Mouse (Mus musculus): Measurements from ENCODE around the gene Shprh.
"Not testable (repeated sequence)": the region's sequence is repeated elsewhere in the genome, so short reads cannot be mapped to it uniquely, and the experiment has no call there.

Gene Shprh

DNA sequence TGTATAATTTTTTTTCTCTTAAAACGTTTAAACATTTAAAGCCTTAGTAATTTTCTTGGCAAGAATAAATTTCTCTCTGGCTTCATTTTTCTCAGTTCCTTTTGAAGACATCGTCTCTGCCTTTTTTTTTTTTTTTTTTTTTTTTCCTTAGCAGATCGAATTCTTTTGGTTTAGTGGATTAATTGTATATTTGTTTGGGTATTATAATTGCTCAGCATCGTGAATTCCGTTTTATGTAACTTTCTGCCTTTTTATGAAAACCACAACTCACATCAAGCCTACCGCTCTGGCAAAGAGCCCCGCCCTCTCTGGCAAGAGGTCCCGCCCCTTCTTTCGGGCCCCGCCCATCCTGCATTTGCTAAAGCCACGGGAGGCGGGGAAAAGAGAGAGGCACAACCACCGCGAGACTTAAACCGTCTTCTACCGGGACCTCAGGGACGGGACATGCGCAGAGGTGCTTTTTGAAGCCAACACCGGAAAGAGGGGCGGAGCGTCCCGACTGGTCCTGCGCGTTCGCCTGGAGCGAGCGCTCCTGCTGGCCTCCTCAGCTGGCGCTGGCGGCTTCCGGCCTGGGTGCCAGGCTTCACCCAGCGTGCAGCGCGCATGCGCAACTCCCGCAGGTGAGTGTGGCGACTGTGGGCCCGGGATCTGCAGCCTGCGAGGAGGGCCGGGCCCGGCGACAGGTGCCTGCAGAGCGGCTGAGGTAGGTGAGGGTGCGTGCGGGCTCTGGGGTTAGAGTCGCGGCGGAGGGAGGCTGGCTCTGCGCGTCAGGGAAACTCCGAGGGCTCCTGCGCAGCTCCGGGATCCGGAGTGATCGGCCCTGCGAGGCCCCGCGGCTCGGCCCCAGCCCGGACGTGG lies at the start of gene Shprh:
Gene Shprh, plus strand, starts transcription at position 544 of the 858 bp plus-strand sequence.
- peak; percentile 99 for DNase-seq

GRCm38 (mm10) chr10:11121781-11122180 lies 27.4 kb upstream of the Shprh start:
- DNase-seq = no peak

DNA sequence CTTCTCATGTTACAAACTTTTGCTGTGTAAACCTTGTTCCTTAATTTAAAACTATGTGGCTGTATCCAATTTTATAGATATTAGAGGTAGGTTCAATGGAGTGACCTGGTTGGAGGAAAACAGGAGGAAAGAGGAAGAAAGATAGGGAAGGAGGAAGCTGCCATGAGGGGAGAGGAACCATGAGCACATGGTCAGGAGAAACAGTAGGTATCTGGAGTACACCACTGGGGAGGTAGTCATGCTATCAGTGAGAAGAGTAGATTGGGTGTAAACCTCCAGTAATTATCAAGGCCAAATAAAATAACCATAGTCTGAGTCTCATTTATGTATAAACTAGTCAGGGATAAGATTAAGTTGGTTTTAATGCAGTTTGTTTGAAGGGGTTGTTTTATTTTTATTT lies 3.6 kb upstream of the Shprh start:
- DNase-seq = no peak

DNA sequence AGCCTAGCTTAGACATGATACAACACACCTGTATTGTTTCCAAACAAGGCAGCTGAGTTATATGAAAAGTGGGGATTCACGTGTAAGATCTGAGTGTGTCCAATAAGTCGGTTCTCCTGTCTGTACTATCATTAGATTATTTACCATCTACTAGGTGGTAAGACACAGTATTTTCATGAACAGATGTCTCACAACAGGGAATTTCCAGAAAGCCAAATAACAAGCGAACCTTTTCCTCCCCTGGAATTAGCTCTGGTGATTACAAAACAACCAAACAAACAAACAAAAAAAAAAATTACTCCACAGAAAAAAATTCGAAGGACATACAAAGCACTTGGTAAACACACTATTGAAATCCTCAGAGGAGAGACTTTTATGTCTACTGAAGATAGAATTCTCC lies 781 bp upstream of the Shprh start:
- no peak for DNase-seq

DNA sequence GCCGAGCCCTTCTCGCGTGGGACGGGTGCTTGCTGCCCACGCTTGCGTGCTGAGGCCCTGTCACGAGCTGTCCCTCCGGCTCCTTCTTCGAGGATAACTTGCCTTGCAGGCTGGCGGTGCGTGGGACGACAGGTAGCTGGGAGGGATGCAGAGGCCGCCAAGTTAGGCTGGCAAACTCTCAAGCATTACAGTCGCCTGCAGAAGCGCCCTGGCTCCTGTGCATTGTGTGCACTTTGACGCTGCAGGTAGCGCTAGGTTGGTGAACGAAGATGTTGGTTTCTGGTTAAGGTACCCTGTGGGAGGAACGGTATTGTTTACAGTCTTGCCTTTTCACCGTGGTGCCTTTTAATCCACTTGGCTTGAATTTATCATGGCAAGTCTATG lies 507 bp downstream of the Shprh start:
- DNase-seq = peak in 1 of 2 experiments; percentile 44

GRCm38 (mm10) chr10:11151644-11152043 lies 2.4 kb downstream of the Shprh start:
- DNase-seq = no peak

- no peak for DNase-seq
Measured at GRCm38 (mm10) chr10:11157039-11157438, 7.8 kb downstream of the Shprh start.

DNA sequence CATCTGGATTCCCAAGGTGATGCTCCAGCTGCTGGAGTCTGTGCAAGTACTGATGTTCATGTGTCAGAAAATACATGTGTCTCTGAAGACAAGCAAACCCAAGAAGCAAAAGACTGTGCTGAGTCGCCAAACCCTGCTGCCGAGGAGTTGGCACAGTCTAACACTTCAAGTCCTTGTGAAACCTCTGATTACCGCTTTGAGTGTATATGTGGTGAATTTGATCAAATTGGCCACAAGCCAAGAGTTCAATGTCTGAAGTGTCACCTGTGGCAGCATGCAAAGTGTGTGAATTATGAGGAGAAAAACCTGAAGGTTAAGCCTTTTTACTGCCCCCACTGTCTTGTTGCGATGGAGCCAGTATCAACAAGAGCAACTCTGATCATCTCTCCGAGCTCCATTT lies 15.3 kb downstream of the Shprh start:
- no peak for DNase-seq

GRCm38 (mm10) chr10:11170252-11170651 lies 21.0 kb downstream of the Shprh start:
- DNase-seq = no peak

GRCm38 (mm10) chr10:11171615-11172014 lies 22.4 kb downstream of the Shprh start:
- DNase-seq = no peak

GRCm38 (mm10) chr10:11172519-11172918 lies 23.3 kb downstream of the Shprh start:
- DNase-seq = no peak

- no peak for DNase-seq
Measured at GRCm38 (mm10) chr10:11175801-11176482, 26.7 kb downstream of the Shprh start.

DNA sequence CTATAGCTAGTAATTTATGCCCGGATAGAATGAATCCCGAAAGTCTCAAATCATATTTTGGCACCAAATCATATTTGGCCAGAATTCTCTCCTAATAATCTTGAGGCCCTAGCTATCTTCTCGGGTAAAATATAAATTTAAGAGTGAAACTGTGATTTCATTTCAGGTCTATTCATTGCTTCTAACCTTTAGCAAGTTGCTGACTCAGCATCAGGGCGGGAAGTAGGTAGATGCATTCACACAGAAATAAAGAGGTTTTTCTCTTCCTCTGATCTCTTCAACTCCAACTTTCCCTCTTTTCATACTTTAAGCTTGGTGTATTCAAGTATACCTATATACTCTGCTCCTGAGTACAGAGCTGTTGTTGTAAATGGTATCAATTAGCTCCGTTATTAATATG lies 30.9 kb downstream of the Shprh start:
- no peak for DNase-seq

DNA sequence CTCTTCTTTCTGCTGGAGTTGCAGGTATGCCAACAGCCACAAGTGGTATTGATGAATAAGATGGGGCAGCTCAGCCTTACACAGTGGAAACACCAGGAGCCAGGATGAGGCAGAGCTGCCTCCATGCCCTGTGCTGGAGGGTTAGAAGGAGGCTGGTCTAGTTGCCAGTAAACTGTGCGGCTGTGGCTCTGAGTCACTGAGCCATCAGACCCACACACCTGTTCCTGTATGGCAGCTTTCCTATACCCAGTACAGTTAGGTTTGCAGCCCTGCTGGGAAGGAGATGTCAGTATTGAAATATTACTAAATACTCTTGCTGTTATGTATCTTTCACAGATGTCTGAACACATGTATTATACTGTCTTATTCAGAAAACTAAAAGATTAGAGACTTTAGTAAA lies 48.1 kb downstream of the Shprh start:
- no peak for DNase-seq

DNA sequence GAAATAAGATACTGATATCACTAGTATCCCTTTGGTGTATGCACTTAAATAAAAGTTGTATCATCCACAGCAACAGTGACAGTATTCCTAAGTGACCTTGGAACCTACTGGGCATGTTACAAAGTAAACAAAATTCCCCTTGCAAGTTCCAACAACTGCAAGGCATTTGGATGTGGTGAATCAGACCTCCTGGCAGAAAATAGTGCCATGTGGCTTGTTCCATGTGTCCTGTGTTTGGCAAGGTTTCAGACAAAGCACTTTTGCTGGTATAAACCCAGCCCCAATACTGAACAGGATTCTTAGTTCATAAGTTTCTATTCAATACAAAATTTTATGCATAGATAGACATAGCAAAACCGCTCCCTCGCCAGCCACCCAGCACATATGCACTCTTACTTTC lies 49.1 kb downstream of the Shprh start:
- no peak for DNase-seq

- no peak for DNase-seq
Measured at GRCm38 (mm10) chr10:11199980-11200379, 50.8 kb downstream of the Shprh start.

DNA sequence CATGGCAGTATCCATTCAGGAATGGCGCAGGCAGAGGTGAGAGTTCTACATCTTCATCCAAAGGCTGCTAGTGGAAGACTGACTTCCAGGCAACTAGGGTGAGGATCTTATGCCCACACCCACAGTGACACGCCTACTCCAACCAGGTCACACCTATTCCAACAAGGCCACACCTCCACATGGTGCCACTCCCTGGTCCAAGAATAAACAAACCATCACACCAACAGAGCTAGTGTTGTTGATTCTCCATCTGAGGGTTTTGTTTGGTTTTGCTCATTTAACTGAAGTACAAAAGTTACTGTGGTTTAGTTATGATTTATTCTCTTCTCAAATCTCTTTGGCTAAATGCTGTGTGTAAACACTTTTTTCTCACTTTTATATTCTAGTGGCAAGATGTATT lies 56.7 kb downstream of the Shprh start:
- not testable (repeated sequence) for DNase-seq

GRCm38 (mm10) chr10:11208670-11209069 lies 59.4 kb downstream of the Shprh start:
- no peak for DNase-seq

DNA sequence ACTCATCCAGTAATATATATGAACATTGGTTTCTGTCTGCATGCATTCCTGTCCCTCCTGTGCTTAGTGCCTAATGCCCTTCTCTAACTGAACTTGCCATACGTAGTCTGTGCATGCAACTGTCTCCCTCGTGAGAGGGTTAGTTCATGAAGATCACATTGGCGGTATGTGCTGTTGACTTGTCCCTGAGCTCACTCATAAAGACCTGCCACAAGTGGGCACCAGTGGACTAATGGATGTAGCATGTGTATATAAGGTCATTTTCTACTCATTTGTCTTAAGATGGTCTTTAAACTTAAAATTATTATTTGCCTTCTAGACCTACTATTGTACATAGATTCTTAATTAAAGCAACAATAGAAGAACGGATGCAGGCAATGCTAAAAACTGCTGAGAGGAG lies 62.8 kb downstream of the Shprh start:
- peak in 1 of 2 experiments; percentile 30 for DNase-seq

- DNase-seq = no peak
Measured at GRCm38 (mm10) chr10:11226442-11226841, 77.2 kb downstream of the Shprh start.

DNA sequence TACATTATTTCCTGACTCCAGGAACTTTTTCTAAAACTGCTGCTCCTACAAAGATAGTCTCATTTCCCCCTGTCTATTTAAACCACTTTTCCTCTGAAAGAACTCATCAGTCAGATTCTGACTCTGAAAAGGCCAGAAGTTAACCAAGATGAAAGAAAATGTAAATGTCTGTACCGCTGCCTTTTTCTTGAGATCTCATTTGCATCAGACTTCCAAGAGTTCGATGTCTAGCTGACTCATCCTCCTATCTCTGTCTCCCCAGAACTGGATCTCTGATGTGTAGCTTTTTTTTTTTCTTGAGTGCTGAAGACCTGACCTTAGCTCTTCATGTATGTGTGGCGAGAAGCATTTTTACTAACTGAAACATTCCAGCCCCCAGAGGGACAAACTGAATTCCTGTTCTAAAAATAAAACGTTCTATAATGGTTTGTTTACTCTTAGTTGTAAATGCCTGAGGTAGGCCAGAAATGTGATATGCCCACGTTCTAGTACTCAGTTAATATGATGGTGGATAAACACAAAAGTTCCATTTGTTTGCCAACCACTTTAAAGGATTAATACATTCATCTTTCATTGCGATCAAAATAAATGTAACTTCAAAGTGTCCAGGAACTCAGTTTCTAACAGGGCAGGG lies 80.4 kb downstream of the Shprh start:
- DNase-seq = no peak

GRCm38 (mm10) chr10:11233208-11233607 lies 84.0 kb downstream of the Shprh start:
- DNase-seq = no peak

DNA sequence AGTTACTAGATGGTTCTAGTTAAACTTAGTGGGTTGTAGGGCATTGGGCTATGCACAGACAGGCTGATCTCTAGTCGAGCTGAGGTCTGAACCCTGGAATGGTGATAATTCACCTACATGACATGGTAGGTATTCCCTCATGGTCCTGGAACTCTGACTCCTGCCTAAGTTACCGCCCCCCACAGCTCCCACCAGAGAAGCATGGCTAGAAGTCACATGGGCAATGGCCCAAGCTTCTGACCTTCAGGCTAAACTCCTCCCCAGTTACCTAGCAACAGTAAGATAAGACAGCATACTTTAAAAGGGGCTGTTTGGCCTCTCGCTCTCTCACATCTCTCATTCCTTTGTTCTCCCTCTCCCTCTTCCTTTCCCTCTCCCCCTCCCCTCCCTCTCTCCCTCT lies 93.8 kb downstream of the Shprh start:
- not testable (repeated sequence) for DNase-seq

- DNase-seq = no peak
Measured at GRCm38 (mm10) chr10:11248210-11248609, 99.0 kb downstream of the Shprh start.

Data from kidney, adult 8-10 months (tissue).